Mouse (Mus musculus) kidney, adult 2 months (tissue): ENCODE measurements at regions not wholly inside any gene's neighbourhood (a gene's known extent, or its start where the extent isn't known, plus 50 kb on each side); places are given as distances from the start of the nearest gene placed in this dataset.

Source experiments
- CTCF ChIP-seq: fragments of 200-500 bp; conservative IDR thresholded peaks from 2 replicates; pipeline ENCODE4 v1.5.1; 2011; ENCODE audit warnings: low read depth, mild to moderate bottlenecking, control low read depth, low read length, moderate library complexity, mixed read lengths; ENCODE audit not compliant: insufficient read depth, insufficient read length
- POLR2A ChIP-seq: fragments of 200-500 bp; IDR thresholded peaks from one replicate; pipeline ENCODE4 v1.6.1; 2011; ENCODE audit warnings: low read depth, low read length, control low read depth

DNA sequence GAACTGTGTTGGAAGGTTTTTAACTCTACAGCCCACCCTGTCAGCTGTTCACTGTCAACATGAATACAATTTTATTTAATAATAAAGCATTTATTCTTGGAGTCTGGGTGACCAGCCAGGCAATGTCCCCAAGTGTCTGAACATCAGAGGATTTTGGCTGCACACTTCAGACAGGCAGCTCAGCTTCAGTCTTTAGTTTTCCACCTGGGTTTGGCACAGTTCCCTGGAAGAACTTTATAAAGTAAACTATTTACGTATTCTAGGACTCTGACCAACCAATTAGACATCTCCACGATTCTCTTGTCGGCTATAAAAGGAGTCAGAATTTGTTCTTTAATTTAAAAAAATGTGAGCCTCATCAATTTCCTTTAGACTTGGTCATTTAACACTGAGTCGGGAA is 220.8 kb upstream of the 1700056E22Rik start:
- no peak for TF ChIP-seq CTCF
- no peak for TF ChIP-seq POLR2A
